In the genomic region with DNA sequence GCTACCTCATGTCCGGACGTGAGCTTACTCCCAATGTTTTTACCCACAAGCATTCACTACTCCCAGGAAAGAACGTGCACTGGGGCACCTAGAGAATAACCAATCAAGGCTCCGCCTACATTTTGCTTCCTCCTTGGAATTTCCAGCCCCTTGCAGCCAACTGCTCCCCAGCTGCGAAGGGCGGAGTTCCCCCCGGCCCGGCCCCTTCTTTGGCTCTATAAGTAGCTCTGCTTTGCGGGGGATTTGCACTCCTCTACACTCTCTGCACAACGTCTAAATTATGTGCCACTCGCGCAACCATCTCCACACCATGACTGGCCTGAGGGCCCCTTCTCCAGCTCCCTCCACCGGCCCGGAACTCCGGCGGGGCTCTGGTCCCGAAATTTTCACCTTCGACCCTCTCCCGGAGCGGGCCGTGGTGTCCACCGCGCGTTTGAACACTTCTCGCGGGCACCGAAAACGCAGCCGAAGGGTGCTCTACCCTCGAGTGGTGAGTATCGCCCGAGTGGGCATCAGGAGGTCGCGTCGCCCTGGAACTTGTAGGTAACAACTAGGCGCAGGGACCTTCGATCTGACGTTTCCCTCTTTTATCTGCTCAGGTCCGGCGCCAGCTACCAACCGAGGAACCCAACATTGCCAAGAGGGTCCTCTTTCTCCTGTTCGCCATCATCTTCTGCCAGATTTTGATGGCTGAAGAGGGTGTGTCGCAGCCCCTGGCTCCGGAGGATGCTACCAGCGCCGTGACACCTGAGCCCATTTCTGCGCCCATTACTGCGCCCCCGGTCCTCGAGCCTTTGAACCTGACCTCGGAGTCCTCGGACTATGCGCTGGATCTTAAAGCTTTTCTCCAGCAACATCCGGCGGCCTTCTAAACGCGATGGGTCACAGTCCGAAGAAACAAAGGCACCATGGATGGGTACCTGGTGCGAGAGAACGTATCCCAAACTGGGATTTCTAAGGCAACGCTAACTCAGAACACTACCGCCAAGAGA, we compare ENCODE assay signal across 8 mouse cellular contexts. TPM values are rescaled to one million over a fixed set of nuclear protein-coding genes. Genes with fewer than 3 reads are reported as not detected.
A peak's percentile ranks its signal among the peaks of the same experiment; 100 is the strongest.
DNase-seq lines count a peak whose midpoint lies in the region; ATAC-seq and TF ChIP-seq lines count a peak whose summit lies in the region.

Gene Ier3 (plus strand): TSS at position 246 of the 992 bp plus-strand sequence.

- peak; percentile 79 for DNase-seq in Patski (ENCODE audit: low read depth, low spot score)
- DNase-seq in cerebellum, adult 9-10 months: peak; percentile 68
- peak; percentile 50 to 52 for DNase-seq in frontal cortex, postnatal 25 days (ENCODE audit: low spot score in 2 of 2)
- DNase-seq in hindbrain, embryonic 11.5 days (ENCODE audit: low spot score): peak; percentile 67
- DNase-seq in left cerebral cortex, postnatal 25 days (ENCODE audit: low spot score in 2 of 2): peak; percentile 46 to 82
- peak; percentile 79 for DNase-seq in right cerebral cortex, postnatal 10 days (ENCODE audit: low spot score in 2 of 2)

- in situ Hi-C loops in Patski (cut with MboI; ENCODE audit: low pct_unique_long_range_greater_than_20kb): loop anchor here (10.0 kb wide), 1 partner anchor 237 kb away; no protein-coding TSS in a partner anchor

- TF ChIP-seq CTCF in Patski (IDR thresholded peaks at IDR 0.05): no peak

- H3K9me3 ChIP-seq in hindbrain, embryonic 11.5 days (ENCODE audit: control insufficient read depth, low read length): no peaks in the 10 kb centered on the region

- POLR2A ChIA-PET in Patski (lab: Charles Lee): interaction anchor here (0.6 to 6.8 kb wide), 15 partner anchors 9 to 124 kb away, joined by 3 to 48 read pairs (median 5); partner anchors contain the start of gene Ddr1

- peak within 1 kb of the TSS; percentile 90 for H3K4me2 ChIP-seq in hindbrain, embryonic 11.5 days (replicated peaks; ENCODE audit: low read depth, low read length)

- CTCF ChIA-PET in Patski (lab: Charles Lee): interaction anchor here (0.8 to 2.4 kb wide), 8 partner anchors 8 to 85 kb away, joined by 3 to 13 read pairs (median 3); no protein-coding TSS in a partner anchor

- under 1% methylated on average over 62 of the region's 62 CpGs for WGBS in hindbrain, embryonic 11.5 days

- no peaks in the 10 kb centered on the region for H3K36me3 ChIP-seq in hindbrain, embryonic 11.5 days (ENCODE audit: control insufficient read depth, insufficient read depth, low read length)

- peak within 1 kb of the TSS; percentile 51 for H3K9ac ChIP-seq in hindbrain, embryonic 11.5 days (ENCODE audit: low read depth, low read length)

- H3K4me3 ChIP-seq in hindbrain, embryonic 11.5 days (ENCODE audit: low read depth, low read length): peak within 1 kb of the TSS; percentile 58

- H3K27ac ChIP-seq in hindbrain, embryonic 11.5 days (ENCODE audit: low read depth, low read length): no peak within 1 kb of the TSS

- ATAC-seq in Patski: peak; percentile 58
- no peak for ATAC-seq in hindbrain, embryonic 11.5 days (ENCODE audit: low FRiP score)
- ATAC-seq in megakaryocyte progenitor cell, adult 5-6 weeks (replicated peaks; ENCODE audit: poor library complexity): peak; percentile 43
- ATAC-seq in activated CD4-positive, CD25-positive, alpha-beta regulatory T cell, adult 4 months: no peak

- intact Hi-C loops in left cerebral cortex, postnatal 25 days (cut with DNase I): loop anchor here (2.0 kb wide), 1 partner anchor 83 kb away; no protein-coding TSS in a partner anchor

- no peaks in the 10 kb centered on the region for H3K27me3 ChIP-seq in Patski
- peaks cover 12% of the 10 kb centered on the region; the same call in 1 of the 2 replicates for H3K27me3 ChIP-seq in hindbrain, embryonic 11.5 days (ENCODE audit: control insufficient read depth, insufficient read depth, low read length)

- 0 out of 2 replicates have a peak, but pooled peaks cover 3% of the 10 kb centered on the region for H3K4me1 ChIP-seq in hindbrain, embryonic 11.5 days (replicated peaks; ENCODE audit: control insufficient read depth, insufficient read depth, low read length)

RNA-seq across cellular contexts. Expression of gene Ier3, which starts in this region (rescaled TPM):
- 149 TPM for polyA plus RNA-seq in Patski (2021)
- 3.6 and 4.0 TPM in 2 replicates for polyA plus RNA-seq in hindbrain, embryonic 11.5 days (2014; fragmentation: Nextera tagmentation; extraction: Ambion mirVana)
- total RNA-seq in left cerebral cortex, postnatal 25 days (2021): 10 to 100 TPM; 11.2 to 12.5 TPM
- 28.1 and 41.7 TPM in 2 replicates for total RNA-seq in megakaryocyte progenitor cell, adult 5-6 weeks (2015)
- total RNA-seq in megakaryocyte progenitor cell, adult 5-6 weeks (2017): 24.6 and 33.1 TPM in 2 replicates
- polyA plus RNA-seq in activated CD4-positive, CD25-positive, alpha-beta regulatory T cell, adult 4 months (2017; shearing (Covaris generic)): under 1 TPM; 0.60 TPM

Comparison
In these comparisons a context has a peak if more than half of its experiments do, and no peak if none do; other contexts are left out.
1. RNA of gene Ier3 (polyA plus RNA-seq): 149 TPM in Patski (single experiment); 3.6 to 4.0 TPM in hindbrain, embryonic 11.5 days and 0.60 TPM in activated CD4-positive, CD25-positive, alpha-beta regulatory T cell, adult 4 months; every median in the first group is over 10 times any median in the second.
2. ATAC-seq: peak in Patski (single experiment) and megakaryocyte progenitor cell, adult 5-6 weeks (single experiment); none in hindbrain, embryonic 11.5 days (single experiment) and activated CD4-positive, CD25-positive, alpha-beta regulatory T cell, adult 4 months (single experiment).
3. Peak in every context shown above with its lines, with median percentiles within 50 percentile points of each other: DNase-seq.